Mouse (Mus musculus): ENCODE measurements around the gene Atp5g2. TPM values are rescaled to one million over a fixed set of nuclear protein-coding genes. Genes with fewer than 3 reads are reported as not detected.

The Atp5g2 gene
- polyA plus RNA-seq, 1 experiment: 253 TPM

DNA sequence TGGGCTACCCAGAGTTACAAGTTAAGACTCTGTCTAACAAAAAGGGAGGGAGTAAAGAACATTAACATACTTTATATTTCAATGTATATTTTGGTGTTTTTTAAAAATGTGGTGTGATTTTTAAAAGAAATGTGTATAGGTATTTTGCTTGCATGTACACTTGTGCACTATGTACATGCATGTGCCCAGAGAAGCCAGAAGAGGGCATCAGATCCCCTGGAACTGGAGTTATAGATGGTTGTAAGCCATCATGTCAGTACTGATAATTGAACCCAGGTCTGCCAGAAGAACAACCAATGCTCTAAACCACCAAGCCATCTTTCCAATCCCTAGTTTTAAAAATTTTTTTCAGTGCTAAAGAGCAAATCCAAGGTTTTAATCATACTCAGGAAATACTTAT lies 59.2 kb downstream of the Atp5g2 start:
- no peaks in the 10 kb centered on the region for H3K27me3 ChIP-seq (ENCODE audit: control insufficient read depth, insufficient read depth, low read length)
- DNase-seq (ENCODE audit: low read depth in 1 of 2, low spot score in 2 of 2): peak in 1 of 2 experiments; percentile 6
- no peak overlapping the region for H3K27ac ChIP-seq (ENCODE audit: insufficient read depth, low read length)
- no peak for TF ChIP-seq POLR2A (IDR thresholded peaks at IDR 0.05; ENCODE audit: low read depth, low read length)
- TF ChIP-seq CTCF (IDR thresholded peaks at IDR 0.05; ENCODE audit: extremely low read depth, insufficient read depth, insufficient read length, insufficient replicate concordance): no peak
- H3K4me3 ChIP-seq (ENCODE audit: extremely low read depth, insufficient read depth, insufficient read length): no peak overlapping the region
- H3K4me1 ChIP-seq (ENCODE audit: control insufficient read depth, insufficient read depth, insufficient read length): no peaks in the 10 kb centered on the region; the same call in none of the 2 replicates
- H3K36me3 ChIP-seq (ENCODE audit: control insufficient read depth, insufficient read depth, low read length): no peaks in the 10 kb centered on the region

Other genes with a start within 250 kb of the Atp5g2 start
- gene Amhr2, start 227.0 kb downstream of the Atp5g2 start, polyA plus RNA-seq (2012; rRNA removed): 0.56 and 0.66 TPM in 2 replicates
- gene Prr13, start 213.3 kb downstream of the Atp5g2 start, polyA plus RNA-seq (2012; rRNA removed): 170 and 215 TPM in 2 replicates
- gene Pcbp2, start 201.8 kb downstream of the Atp5g2 start, polyA plus RNA-seq (2012; rRNA removed): 378 and 426 TPM in 2 replicates
- not detected in 2 replicates for gene Gm10337, start 168.6 kb downstream of the Atp5g2 start, polyA plus RNA-seq (2012; rRNA removed)
- gene Map3k12, start 155.3 kb downstream of the Atp5g2 start, polyA plus RNA-seq (2012; rRNA removed): 2.1 TPM in 2 replicates
- 53.9 and 58.4 TPM in 2 replicates for gene Tarbp2, start 154.2 kb downstream of the Atp5g2 start, polyA plus RNA-seq (2012; rRNA removed)
- 6.7 and 8.1 TPM in 2 replicates for gene Npff, start 147.4 kb downstream of the Atp5g2 start, polyA plus RNA-seq (2012; rRNA removed)
- not detected in 2 replicates for gene Gm28047, start 47.3 kb downstream of the Atp5g2 start, polyA plus RNA-seq (2012; rRNA removed)
- 70.2 and 71.8 TPM in 2 replicates for gene Atf7, start 46.9 kb downstream of the Atp5g2 start, polyA plus RNA-seq (2012; rRNA removed)
- gene Calcoco1, start 49.8 kb upstream of the Atp5g2 start, polyA plus RNA-seq (2012; rRNA removed): 29.6 and 34.9 TPM in 2 replicates
- gene Hoxc13, start 248.8 kb upstream of the Atp5g2 start, polyA plus RNA-seq (2012; rRNA removed): not detected in 2 replicates